Mouse (Mus musculus): ENCODE results near the gene Tex45.
A peak's percentile ranks its signal among the peaks of the same experiment; 100 is the strongest.

Tex45 gene

DNA sequence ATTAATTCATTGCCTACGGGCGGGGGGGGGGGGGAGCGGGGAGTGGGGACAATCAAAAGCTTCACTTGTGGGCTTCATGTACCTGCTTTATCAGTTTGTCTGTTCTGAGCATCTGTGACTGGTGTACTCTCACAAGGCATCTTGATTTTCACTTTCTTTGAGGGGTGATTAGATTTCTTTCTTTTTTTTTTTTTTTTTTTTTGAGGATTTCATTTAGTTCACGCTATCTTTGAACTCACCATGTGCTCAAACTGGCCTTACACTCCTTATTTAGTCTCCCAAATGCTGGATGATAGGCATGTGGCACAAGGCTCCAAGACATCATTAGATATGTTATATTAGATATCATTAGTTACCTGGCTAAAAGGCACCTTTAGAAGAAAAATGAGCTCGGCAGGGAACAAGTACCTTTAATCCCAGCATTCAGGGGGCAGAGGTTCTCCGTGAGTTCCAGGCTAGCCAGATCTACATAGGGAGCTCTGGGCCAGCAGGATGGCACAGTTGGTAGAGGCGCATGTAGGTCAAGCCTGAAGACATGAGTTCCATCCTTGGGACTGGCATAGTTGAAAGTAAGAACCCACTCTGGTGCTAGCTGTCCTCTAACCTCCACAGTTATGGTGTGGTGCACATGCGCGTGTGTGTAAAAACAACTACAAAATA lies 2.6 kb upstream of the Tex45 start:
- Histone ChIP-seq H3K36me3 (ENCODE audit: control insufficient read depth, insufficient read depth, low read length, poor library complexity, severe bottlenecking) (no peaks in the 10 kb centered on the region), H3K27me3 (ENCODE audit: control insufficient read depth, insufficient read depth, low read length, poor library complexity, severe bottlenecking) (no peaks in the 10 kb centered on the region)
- no peak for DNase-seq (ENCODE audit: low read depth, low spot score)

DNA sequence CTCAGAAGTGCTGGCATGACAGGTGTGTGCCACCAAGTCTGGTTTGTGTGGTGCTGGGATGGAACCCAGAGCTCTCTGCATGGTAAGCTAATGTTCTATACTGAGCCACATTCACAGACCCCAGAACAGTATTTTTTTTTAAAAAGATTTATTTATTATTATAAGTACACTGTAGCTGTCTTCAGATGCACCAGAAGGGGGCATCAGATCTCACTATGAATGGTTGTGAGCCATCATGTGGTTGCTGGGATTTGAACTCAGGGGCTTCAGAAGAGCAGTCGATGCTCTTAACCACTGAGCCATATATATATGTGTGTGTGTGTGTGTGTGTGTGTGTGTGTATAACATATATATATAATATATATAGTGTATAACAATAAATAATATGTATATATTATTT lies 1.8 kb upstream of the Tex45 start:
- DNase-seq (ENCODE audit: low read depth, low spot score), result peak; percentile 44
- Histone ChIP-seq H3K27me3 (ENCODE audit: control insufficient read depth, insufficient read depth, low read length, poor library complexity, severe bottlenecking) (no peaks in the 10 kb centered on the region), H3K36me3 (ENCODE audit: control insufficient read depth, insufficient read depth, low read length, poor library complexity, severe bottlenecking) (no peaks in the 10 kb centered on the region)

DNA sequence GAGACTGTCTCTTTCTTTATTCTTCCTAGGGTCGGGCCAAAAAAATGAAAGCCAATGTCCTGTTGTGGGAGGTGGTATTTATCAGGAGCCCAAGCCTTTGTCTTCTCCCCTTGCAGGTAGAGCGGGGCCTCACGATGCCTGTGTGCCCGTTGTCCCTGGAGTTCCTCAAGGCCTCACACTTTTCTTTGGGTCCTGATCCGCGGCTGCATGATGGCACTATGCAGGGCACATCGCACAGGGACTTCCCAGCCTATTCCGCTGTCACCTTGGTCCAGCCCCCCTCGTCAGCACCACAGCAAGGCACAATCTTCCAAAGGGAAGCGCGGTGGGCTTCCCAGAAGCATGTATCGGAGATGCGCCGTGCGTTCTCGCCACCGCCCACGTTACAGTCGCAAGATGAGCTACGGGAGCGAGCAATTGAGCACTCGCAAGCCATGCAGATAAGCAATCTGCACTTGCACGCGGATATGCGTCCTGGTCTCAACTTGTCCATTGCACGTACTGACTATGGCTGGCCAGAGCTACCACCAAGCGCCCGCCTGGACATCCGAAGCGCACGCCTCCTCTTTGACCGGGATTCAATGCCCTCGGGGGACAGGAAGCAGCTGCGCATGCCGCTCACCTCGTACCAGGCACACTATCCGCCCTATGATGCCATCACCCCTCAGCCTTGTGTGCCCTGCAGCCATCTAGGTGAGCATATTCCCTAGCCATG lies 5.2 kb downstream of the Tex45 start:
- Histone ChIP-seq H3K36me3 (ENCODE audit: control insufficient read depth, insufficient read depth, low read length, poor library complexity, severe bottlenecking) (no peaks in the 10 kb centered on the region), H3K27me3 (ENCODE audit: control insufficient read depth, insufficient read depth, low read length, poor library complexity, severe bottlenecking) (no peaks in the 10 kb centered on the region)
- no peak for DNase-seq (ENCODE audit: low read depth, low spot score)

DNA sequence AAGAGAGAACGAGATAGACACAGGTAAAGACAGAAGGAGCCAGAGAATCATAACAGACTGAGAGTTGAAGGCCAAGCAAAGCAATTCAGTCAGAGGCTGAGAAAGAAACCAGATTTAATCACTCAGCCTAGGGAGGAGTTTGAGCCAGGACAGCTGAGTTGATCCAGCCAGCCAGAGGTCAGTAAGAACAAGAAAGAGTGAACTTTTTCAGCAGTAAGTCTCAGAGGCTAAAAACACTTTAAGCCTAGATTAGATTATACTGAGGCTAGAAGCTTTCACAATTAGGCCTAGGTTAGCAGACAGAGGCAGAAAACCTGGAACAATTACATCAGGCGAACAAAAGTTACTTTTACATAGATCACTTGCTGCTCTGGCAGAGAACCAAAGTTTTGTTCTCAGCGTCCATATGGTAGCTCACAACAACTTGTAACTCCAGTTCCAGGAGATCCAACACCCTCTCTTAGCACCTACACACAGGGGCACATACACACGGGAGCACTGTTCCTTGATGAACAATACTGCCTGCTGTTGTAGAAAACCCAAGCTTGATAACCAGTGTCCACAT lies 9.6 kb downstream of the Tex45 start:
- Histone ChIP-seq H3K27me3 (ENCODE audit: control insufficient read depth, insufficient read depth, low read length, poor library complexity, severe bottlenecking) (no peaks in the 10 kb centered on the region), H3K36me3 (ENCODE audit: control insufficient read depth, insufficient read depth, low read length, poor library complexity, severe bottlenecking) (no peaks in the 10 kb centered on the region)
- DNase-seq (ENCODE audit: low read depth, low spot score), result no peak

DNA sequence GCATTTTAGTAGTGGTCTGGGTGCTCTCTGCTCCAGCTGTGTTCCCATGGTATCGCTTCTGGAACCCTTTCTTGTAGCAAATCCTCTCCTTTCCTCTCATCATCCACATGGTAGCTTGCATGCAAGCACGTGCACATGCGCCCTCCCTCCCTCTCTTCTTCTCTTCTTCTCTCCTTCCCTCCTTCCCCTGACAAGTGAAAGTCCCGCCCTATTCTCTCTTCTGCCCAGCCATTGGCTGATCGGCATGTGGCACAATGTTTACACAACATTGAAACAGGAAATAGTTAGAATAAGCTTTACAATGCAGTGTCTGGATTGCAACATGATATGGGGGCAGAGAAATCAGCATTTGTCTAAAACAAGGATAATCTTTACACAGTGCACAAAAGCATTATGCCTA lies 10.9 kb downstream of the Tex45 start:
- no peak for DNase-seq (ENCODE audit: low read depth, low spot score)
- Histone ChIP-seq H3K36me3 (ENCODE audit: control insufficient read depth, insufficient read depth, low read length, poor library complexity, severe bottlenecking) (no peaks in the 10 kb centered on the region), H3K27me3 (ENCODE audit: control insufficient read depth, insufficient read depth, low read length, poor library complexity, severe bottlenecking) (no peaks in the 10 kb centered on the region)

DNA sequence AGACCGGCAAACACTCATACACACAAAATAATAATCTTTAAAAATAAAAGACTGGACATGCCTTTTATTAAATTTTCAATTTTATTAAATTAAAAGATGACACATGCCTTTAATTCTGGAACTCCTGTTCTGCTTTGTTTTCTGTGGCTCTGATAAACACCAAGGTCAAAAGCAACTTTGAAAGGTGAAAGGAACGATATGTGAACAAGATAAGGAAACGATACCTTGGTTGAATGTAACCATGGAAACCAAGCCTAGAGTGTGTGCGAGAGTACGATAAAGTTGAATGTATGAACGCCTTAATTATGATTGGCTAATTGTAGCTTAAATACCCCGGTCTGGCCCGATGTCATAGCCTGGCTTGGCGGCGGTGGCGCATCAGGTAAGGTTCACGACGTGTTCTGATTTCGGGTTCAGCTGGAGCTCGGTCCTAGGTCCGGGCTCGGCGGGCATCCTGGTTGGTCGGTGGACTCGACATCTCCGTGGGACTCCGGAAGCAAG lies 11.6 kb downstream of the Tex45 start:
- Histone ChIP-seq H3K27me3 (ENCODE audit: control insufficient read depth, insufficient read depth, low read length, poor library complexity, severe bottlenecking) (no peaks in the 10 kb centered on the region), H3K36me3 (ENCODE audit: control insufficient read depth, insufficient read depth, low read length, poor library complexity, severe bottlenecking) (no peaks in the 10 kb centered on the region)
- DNase-seq (ENCODE audit: low read depth, low spot score), result no peak

DNA sequence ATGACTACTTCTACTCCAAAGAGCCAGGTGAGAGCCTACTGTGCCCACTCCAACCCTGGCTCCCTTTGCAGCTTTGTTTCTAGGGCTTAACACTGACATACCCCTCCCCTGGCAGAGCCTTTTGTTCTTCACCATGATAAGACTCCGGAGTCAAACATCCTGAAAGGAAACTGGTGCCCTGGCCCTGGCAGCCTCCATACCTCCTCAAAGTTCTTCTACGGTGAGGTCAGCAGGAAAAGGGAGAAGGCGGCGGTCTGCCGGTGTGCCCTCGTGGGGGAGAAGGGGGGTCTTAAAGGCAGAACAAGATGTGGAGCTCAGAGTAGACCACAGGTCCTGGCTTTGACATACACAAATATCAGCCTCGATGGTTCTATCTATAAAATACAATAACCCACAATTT lies 12.9 kb downstream of the Tex45 start:
- no peak for DNase-seq (ENCODE audit: low read depth, low spot score)
- no peaks in the 10 kb centered on the region for H3K27me3 ChIP-seq (ENCODE audit: control insufficient read depth, insufficient read depth, low read length, poor library complexity, severe bottlenecking)
- no peaks in the 10 kb centered on the region for H3K36me3 ChIP-seq (ENCODE audit: control insufficient read depth, insufficient read depth, low read length, poor library complexity, severe bottlenecking)

DNA sequence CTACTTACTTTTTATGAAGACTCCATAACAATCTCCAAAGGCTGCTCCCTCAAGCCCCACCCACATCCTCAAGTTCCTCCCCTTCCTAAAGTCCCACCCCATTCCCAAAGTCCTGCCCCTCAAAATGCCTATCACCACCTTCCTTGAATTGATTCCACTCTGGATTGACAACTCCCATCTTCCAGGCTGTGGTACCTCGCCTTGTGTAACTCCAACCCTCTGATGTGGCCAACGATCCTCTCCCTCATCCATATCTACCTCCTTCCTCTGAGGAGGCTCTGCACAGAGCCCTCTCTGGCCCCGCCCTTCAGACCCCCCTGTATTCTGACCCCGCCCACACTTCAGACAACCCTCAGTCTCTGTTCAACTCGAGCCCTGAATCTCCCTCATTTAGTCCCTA lies 14.5 kb downstream of the Tex45 start:
- Histone ChIP-seq H3K27me3 (ENCODE audit: control insufficient read depth, insufficient read depth, low read length, poor library complexity, severe bottlenecking) (no peaks in the 10 kb centered on the region), H3K36me3 (ENCODE audit: control insufficient read depth, insufficient read depth, low read length, poor library complexity, severe bottlenecking) (no peaks in the 10 kb centered on the region)
- no peak for DNase-seq (ENCODE audit: low read depth, low spot score)

DNA sequence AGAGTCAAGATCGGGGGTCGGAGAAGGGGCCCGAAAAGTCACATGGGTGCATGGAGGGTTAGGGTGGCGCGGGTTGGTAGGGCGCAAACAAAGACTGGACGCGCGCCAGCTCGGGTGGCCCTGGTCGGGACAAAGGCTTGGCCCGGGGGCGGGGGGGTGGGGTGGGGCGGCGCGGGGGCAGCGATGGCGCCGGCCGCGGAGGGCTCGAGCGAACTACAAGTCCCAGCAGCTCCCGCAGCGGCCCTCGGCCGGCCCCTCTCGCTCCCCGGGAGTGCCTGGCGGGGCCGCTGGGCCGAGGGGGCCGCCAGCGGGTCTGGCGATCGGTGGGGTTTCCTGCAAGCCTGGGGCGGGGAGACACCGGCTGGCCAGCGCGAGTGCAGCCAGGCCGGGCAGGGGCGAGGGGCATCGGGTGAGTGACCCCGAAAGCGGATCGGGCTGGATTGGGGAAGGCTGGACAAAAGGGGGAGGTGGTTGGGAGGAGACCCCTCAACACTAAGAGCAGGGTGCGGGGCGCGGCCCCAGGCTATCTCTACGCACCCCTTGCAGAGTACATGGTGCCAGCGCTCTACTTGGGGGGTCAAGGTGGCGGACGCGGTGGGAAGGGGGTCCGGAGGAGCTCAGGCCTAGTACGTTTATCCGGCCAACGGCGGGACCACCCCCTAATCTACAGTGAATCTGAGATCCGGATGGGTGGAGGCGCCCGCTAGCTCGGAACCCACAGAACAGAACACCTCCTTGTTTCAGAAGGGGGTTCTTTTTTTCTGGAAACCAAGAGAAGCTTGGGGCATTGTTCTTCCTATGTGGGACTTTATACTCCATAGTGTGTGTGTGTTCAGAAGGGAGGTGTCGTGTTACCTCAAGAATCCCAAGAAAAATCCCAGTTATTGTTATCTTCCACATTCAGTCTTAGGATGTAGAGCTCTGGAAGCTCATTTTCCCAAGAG lies 22.5 kb downstream of the Tex45 start, which contains the start of gene Zfp358:
Gene Zfp358 (plus strand): TSS at position 238 of the 944 bp plus-strand sequence.
- DNase-seq (ENCODE audit: low read depth, low spot score), result peak; percentile 69
- no peaks in the 10 kb centered on the region for H3K36me3 ChIP-seq (ENCODE audit: control insufficient read depth, insufficient read depth, low read length, poor library complexity, severe bottlenecking)

DNA sequence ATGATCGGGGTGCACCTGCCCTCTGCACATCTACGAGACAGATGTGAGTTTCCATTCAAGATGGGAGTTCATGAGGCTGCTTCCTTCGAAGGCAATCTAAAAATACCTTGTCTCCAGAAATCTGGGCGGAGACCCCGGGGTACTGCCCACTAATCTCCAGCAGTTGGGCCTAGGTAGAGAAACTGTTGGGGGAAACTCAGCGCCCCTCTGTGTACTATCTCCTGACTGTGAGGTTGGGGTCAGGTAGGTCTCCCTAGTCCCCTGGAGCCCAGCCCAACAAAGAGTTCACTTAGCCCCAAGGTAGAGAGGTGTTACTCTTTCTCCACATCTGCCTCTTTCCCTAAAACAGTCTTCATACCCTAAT lies 23.2 kb downstream of the Tex45 start:
- Histone ChIP-seq H3K27me3 (ENCODE audit: control insufficient read depth, insufficient read depth, low read length, poor library complexity, severe bottlenecking) (no peaks in the 10 kb centered on the region), H3K36me3 (ENCODE audit: control insufficient read depth, insufficient read depth, low read length, poor library complexity, severe bottlenecking) (no peaks in the 10 kb centered on the region)
- no peak for DNase-seq (ENCODE audit: low read depth, low spot score)

More for the DNA sequence above, 22.5 kb downstream of the Tex45 start, which contains the start of gene Zfp358:
- H3K27me3 ChIP-seq (ENCODE audit: control insufficient read depth, insufficient read depth, low read length, poor library complexity, severe bottlenecking), result no peaks in the 10 kb centered on the region

DNA sequence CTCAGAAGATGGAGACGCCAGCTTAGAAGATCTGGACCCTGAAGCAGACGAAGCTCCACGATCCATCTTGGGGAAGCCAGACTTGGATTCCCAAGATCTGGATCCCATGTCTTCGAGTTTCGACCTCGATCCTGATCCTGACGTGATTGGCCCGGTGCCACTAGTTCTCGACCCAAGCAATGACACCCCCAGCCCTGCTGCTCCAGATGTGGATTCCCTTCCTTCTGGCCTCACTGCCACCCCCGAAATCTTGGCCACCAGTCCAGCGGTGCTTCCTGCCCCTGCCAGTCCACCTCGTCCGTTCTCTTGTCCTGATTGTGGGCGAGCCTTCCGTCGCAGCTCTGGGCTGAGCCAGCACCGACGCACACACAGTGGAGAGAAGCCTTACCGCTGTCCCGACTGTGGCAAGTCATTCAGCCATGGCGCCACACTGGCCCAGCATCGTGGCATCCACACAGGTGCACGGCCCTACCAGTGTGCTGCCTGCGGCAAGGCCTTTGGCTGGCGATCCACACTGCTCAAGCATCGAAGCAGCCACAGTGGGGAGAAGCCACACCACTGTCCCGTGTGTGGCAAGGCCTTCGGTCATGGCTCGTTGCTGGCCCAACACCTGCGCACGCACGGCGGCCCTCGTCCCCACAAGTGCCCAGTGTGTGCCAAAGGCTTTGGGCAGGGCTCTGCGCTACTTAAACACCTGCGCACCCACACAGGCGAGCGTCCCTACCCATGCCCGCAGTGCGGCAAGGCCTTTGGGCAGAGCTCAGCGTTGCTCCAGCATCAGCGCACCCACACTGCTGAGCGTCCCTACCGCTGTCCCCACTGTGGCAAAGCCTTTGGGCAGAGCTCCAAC lies 25.1 kb downstream of the Tex45 start:
- DNase-seq (ENCODE audit: low read depth, low spot score), result no peak
- H3K27me3 ChIP-seq (ENCODE audit: control insufficient read depth, insufficient read depth, low read length, poor library complexity, severe bottlenecking), result no peaks in the 10 kb centered on the region
- H3K36me3 ChIP-seq (ENCODE audit: control insufficient read depth, insufficient read depth, low read length, poor library complexity, severe bottlenecking), result no peaks in the 10 kb centered on the region

DNA sequence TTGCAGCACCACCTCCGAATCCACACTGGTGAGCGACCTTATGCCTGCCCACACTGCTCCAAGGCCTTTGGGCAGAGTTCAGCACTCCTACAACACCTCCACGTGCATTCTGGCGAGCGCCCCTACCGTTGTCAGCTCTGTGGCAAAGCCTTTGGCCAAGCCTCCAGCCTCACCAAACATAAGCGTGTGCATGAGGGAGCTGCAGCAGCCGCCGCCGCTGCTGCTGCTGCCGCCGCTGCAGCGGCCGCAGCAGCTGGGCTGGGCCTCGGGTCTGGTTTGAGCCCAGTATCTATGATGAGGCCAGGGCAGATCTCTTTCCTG lies 25.7 kb downstream of the Tex45 start:
- no peaks in the 10 kb centered on the region for H3K36me3 ChIP-seq (ENCODE audit: control insufficient read depth, insufficient read depth, low read length, poor library complexity, severe bottlenecking)
- H3K27me3 ChIP-seq (ENCODE audit: control insufficient read depth, insufficient read depth, low read length, poor library complexity, severe bottlenecking), result no peaks in the 10 kb centered on the region

DNA sequence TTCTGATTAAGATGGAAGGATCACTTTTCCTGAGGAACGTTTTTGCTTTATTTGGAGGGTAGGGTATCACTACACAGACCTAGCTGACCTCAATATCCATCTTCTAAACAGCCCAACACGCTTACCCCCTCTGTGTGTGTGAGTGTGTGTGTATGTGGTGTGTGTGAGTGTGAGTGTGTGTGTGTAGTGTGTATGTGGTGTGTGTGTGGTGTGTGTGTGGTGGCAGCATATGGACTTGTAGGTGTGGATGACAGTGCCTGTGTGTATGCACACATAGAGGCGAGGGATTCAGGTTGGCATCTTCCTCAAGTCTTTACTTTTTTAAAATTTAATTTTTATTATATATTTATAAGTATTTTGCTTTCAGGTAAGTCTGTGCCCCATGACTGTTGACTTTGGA lies 27.9 kb downstream of the Tex45 start:
- H3K27me3 ChIP-seq (ENCODE audit: control insufficient read depth, insufficient read depth, low read length, poor library complexity, severe bottlenecking), result no peaks in the 10 kb centered on the region
- no peak for DNase-seq (ENCODE audit: low read depth, low spot score)
- no peaks in the 10 kb centered on the region for H3K36me3 ChIP-seq (ENCODE audit: control insufficient read depth, insufficient read depth, low read length, poor library complexity, severe bottlenecking)

More for the DNA sequence above, 25.7 kb downstream of the Tex45 start:
- no peak for DNase-seq (ENCODE audit: low read depth, low spot score)

DNA sequence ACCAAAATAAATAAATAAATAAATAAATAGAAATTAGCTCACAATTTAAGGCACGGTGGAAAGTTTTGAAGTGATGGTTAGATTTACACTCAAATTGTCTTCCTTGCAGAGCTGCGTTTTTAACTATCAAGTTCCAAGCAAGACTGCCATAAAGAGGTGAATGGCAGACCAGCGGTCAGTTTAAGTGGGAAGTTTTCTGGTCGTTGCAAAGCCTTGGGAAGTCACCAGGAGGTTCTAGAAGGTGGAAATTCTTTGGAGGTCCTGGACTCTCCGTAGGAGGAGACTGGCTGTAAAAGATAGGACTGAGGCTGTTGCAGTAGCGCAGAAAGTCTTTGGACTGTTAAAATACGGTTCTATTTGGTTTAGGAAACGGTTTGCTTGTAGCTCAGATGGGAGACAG lies 29.1 kb downstream of the Tex45 start:
- DNase-seq (ENCODE audit: low read depth, low spot score), result no peak
- no peaks in the 10 kb centered on the region for H3K27me3 ChIP-seq (ENCODE audit: control insufficient read depth, insufficient read depth, low read length, poor library complexity, severe bottlenecking)
- no peaks in the 10 kb centered on the region for H3K36me3 ChIP-seq (ENCODE audit: control insufficient read depth, insufficient read depth, low read length, poor library complexity, severe bottlenecking)

All from splenic B cell, adult 2 months (primary cell).